Mouse (Mus musculus): ENCODE results near the gene Tent4b. TPM values are rescaled to one million over a fixed set of nuclear protein-coding genes. Genes with fewer than 3 reads are reported as not detected.
"Not testable (repeated sequence)": the region's sequence is repeated elsewhere in the genome, so short reads cannot be mapped to it uniquely, and the experiment has no call there.

Gene Tent4b
- polyA plus RNA-seq, 1 experiment from 2014 or later, result 9.5 TPM

DNA sequence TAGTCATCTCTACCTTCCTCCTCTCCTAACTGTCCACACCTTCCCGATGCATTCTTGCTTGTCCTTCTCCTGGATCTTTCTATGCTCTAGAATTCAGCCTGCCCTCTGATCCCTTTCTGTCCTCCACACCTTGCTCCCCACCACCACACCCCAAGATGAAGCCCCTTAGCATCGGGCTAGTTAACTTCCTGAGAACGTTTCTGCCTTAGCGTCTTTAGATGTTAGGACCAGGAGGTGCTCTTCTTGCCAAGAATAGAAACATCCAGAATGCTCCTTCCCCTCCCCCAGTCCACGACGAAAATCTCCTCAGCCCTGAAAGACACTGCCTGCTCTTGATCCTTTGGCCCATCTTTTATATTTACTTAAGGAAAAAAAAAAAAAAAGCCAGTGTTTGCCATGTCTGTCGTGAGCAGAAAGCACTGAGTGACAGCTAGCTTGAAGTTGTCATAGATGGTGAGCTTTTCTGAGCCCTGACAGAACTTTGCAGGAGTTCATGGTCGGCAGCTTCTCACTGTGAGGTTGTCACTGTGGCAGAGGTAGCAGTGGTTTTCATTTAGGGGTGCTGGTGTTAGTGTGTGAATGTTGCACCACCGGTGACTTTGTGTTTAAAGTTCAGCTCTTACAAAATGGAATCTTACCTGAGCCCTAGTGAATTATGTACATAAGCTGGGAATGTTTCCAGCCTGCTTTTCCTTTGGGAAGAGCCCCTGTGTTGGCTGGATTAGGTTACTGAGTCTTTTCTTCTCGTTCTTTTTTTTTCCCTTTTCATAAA lies 1.9 kb downstream of the Tent4b start:
- 20% methylated on average over 10 of the region's 10 CpGs for WGBS
- Histone ChIP-seq H3K4me1 (replicated peaks) (peaks cover 54% of the 10 kb centered on the region), H3K4me3 (peak overlapping the region; percentile 95)

DNA sequence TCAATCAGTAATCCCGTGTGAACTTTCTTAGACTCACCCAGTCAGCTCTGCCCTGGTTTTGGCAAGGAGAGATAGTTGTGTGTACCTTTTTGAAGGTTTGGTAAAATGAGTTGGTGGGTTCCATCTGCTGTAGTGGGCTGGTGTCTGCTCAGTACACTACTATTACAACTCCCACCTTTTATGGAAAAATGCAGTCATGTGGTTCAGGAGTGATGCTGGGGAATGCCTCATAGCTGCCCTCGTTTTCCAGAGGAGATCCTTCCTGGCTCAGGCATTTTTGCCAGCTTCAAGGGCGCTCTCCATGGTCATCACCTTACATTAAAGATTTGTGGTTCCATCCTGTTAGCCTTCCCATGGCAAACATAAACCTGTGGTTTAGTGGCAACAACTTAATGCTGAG lies 2.6 kb downstream of the Tent4b start:
- Histone ChIP-seq H3K9ac (peak overlapping the region; percentile 94; the same call in 1 of the 2 replicates), H3K36me3 (no peaks in the 10 kb centered on the region), H3K27me3 (no peaks in the 10 kb centered on the region), H3K27ac (no peak overlapping the region), H3K9me3 (no peaks in the 10 kb centered on the region), H3K4me2 (peak overlapping the region; percentile 84), H3K4me1 (replicated peaks) (peaks cover 57% of the 10 kb centered on the region), H3K4me3 (peak overlapping the region; percentile 95)
- 56% methylated on average over 3 of the region's 3 CpGs for WGBS
- ATAC-seq (ENCODE audit: low FRiP score), result no peak

More for the DNA sequence above, 1.9 kb downstream of the Tent4b start:
- Histone ChIP-seq H3K4me2 (peak overlapping the region; percentile 84), H3K9me3 (no peaks in the 10 kb centered on the region), H3K9ac (peak overlapping the region; percentile 94), H3K27me3 (no peaks in the 10 kb centered on the region), H3K27ac (no peak overlapping the region), H3K36me3 (no peaks in the 10 kb centered on the region)
- ATAC-seq (ENCODE audit: low FRiP score), result 0 out of 2 replicates have a peak, but pooled peaks have one; percentile 2

DNA sequence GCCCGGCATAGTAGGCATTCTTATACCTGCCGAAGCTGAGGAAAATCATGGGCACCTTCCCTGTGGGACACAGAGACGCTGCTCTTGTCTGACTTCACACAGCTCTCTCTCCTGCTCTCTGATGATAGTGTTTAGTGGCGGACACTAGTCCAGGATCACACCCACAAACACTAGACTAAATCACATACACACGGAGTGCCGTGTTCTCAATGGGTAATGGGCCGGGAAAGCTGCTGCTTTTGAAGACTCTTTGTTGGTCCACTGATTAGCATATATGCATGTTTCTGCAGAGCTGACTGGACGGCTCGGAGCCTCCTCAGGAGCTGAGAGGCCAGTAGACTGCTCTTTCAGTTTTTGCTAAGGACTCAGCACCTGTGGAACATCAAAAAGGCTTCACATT lies 7.0 kb downstream of the Tent4b start:
- H3K4me3 ChIP-seq, result no peak overlapping the region
- H3K4me2 ChIP-seq, result no peak overlapping the region
- H3K4me1 ChIP-seq (replicated peaks), result peaks cover 49% of the 10 kb centered on the region
- 58% methylated on average over 9 of the region's 9 CpGs for WGBS
- no peaks in the 10 kb centered on the region for H3K27me3 ChIP-seq
- no peak overlapping the region for H3K9ac ChIP-seq
- H3K9me3 ChIP-seq, result no peaks in the 10 kb centered on the region
- H3K36me3 ChIP-seq, result no peaks in the 10 kb centered on the region
- no peak overlapping the region for H3K27ac ChIP-seq
- ATAC-seq (ENCODE audit: low FRiP score), result no peak

DNA sequence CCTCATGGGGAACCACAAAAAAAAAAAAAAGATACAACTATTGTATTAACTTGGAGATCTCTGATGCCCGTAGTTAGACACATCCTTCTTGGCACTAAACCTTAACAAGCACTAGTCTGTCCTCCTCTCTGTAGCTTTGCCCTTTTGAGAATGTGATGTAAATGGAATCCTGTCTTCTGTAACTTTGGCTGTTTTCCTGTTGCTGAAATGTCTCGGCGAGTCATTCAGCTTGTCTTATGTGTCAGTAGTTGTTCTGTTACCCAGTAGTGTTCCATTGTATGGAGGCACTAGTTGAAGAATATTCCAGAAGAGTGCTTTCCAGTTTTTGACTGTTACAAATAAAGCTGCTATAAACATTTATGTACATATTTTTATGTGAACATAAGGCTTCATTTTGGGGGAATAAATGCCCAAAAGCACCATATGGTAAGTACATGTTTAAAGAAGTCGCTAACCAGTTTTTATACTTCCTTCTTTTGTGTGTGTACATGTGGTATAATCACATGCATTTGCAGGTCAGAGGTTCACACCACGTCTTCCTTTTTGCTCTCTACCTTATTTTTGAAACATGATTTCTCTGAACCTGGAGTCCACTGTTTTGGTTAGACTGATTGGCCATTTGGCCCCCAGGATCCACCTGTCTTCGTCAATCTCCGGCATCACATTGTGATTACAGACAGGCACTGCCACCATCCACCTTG lies 8.3 kb downstream of the Tent4b start:
- no peak overlapping the region for H3K4me2 ChIP-seq
- no peaks in the 10 kb centered on the region for H3K36me3 ChIP-seq
- ATAC-seq (ENCODE audit: low FRiP score), result no peak
- no peak overlapping the region for H3K9ac ChIP-seq
- H3K27me3 ChIP-seq, result no peaks in the 10 kb centered on the region
- no peak overlapping the region for H3K27ac ChIP-seq
- no peak overlapping the region for H3K4me3 ChIP-seq
- no peaks in the 10 kb centered on the region for H3K9me3 ChIP-seq
- 89% methylated on average over 7 of the region's 7 CpGs for WGBS
- peaks cover 36% of the 10 kb centered on the region for H3K4me1 ChIP-seq (replicated peaks)

DNA sequence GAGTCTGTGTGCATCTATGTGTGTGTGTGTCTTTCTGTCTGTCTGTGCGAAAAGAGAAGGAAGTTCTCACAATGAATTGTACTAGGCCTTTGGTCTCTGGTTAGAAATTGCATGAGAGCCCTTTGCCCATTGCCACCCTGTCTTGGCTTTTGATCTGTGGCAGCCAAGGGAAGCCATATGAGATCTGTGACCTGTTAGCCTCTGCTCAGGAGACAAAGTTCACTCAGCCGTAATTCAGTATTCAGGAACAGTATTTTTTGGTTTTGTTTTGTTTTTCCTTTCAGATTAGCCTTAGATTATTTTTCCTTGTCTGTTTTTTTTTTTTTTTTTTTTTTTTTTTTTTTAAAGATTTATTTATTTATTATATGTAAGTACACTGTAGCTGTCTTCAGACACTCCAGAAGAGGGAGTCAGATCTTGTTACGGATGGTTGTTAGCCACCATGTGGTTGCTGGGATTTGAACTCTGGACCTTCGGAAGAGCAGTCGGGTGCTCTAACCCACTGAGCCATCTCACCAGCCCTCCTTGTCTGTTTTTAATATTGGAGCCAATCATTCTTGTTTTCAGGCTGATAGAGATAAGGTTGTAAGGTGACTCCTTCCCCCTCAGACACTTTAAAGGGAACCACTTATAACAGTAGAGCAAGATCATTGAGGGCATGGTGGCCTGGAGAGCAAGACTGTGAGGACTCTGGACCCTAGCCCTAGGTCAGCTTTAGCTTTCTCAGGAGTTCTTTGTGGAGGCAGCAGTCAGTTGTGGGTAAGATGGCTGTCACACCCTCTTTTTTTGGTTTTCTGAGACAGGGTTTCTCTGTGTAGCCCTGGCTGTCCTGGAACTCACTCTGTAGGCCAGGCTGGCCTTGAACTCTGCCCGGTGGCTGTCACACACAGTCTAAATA lies 11.2 kb downstream of the Tent4b start:
- not testable (repeated sequence) for H3K9ac ChIP-seq; ATAC-seq (ENCODE audit: low FRiP score); H3K9me3 ChIP-seq; H3K4me2 ChIP-seq; H3K27me3 ChIP-seq; H3K27ac ChIP-seq; H3K4me3 ChIP-seq; H3K36me3 ChIP-seq
- H3K4me1 ChIP-seq (replicated peaks), result peaks cover 11% of the 10 kb centered on the region
- WGBS, result 92% methylated on average over 5 of the region's 6 CpGs

DNA sequence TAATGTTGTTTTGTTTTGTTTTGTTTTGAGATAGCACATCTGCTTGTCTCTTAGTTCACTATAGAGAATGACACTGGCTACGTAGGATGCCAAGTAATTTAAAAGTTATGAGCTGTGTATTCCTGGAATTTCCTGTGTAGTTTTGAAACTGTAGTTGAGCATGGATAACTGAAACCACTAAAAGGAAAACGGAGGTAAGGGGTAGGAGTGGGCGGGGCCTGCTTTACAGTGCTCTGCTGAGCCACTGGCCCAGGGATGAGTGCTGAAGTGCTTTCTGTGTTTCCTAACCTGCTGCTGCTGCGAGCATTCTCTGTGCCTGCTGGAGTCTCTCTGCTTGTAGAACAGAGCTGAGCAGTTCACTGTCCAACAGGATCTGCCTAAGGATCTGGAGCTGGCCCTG lies 22.3 kb downstream of the Tent4b start:
- no peak overlapping the region for H3K4me3 ChIP-seq
- ATAC-seq (ENCODE audit: low FRiP score), result no peak
- WGBS, result 65% methylated on average over 4 of the region's 4 CpGs

DNA sequence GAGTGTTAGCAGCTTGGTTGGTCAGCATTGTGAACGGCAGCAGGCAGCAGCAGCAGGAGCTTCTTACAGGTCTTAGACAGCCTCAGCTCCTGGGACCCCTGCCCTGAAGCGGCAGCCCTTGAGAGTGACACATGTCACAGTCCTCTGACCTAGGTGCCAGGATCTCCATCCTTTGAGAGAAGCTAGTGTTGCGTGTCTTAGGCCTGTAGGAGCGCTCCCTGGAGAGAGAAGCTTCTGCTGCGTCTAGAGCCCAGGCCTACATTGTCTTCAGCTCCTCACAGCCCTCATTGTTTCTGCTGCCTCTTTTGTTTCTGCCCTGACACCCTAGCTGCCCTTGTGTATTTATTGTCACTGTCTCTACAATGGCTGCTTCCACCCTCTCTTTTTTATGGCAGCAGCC lies 26.3 kb downstream of the Tent4b start:
- no peaks in the 10 kb centered on the region for H3K36me3 ChIP-seq
- H3K4me3 ChIP-seq, result no peak overlapping the region
- 14% methylated on average over 5 of the region's 5 CpGs for WGBS
- H3K27ac ChIP-seq, result peak overlapping the region; percentile 77
- H3K27me3 ChIP-seq, result no peaks in the 10 kb centered on the region
- peak overlapping the region; percentile 43; the same call in 1 of the 2 replicates for H3K9ac ChIP-seq
- ATAC-seq (ENCODE audit: low FRiP score), result peak; percentile 43; the same call in 1 of the 2 replicates
- H3K4me2 ChIP-seq, result no peak overlapping the region; the same call in 1 of the 2 replicates
- H3K9me3 ChIP-seq, result no peaks in the 10 kb centered on the region
- peaks cover 41% of the 10 kb centered on the region for H3K4me1 ChIP-seq (replicated peaks)

More for the DNA sequence above, 22.3 kb downstream of the Tent4b start:
- no peaks in the 10 kb centered on the region for H3K9me3 ChIP-seq
- no peak overlapping the region for H3K4me2 ChIP-seq
- H3K4me1 ChIP-seq (replicated peaks), result peaks cover 24% of the 10 kb centered on the region
- no peak overlapping the region for H3K9ac ChIP-seq
- no peak overlapping the region for H3K27ac ChIP-seq
- no peaks in the 10 kb centered on the region for H3K27me3 ChIP-seq
- H3K36me3 ChIP-seq, result no peaks in the 10 kb centered on the region

DNA sequence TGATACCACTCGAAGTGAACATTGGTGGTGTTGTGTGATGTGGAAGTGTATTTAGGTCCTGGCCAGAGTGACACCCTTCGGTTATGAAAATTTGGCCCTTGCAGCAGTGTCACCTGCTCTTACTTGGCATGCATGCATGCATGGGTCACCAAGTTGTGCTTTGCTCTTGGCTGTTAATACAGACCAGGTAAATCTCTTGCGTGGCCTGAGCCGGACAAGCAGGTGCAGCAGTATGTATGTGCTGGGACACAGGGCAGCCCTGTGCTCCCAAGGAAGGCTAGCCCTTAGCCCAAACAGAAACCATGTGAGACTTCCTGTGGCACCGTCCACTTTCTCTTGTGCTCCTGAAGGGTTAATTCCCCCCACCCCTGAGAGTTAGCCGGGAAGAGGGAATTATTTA lies 28.8 kb downstream of the Tent4b start:
- 61% methylated on average over 6 of the region's 6 CpGs for WGBS
- Histone ChIP-seq H3K27me3 (no peaks in the 10 kb centered on the region), H3K4me3 (no peak overlapping the region), H3K36me3 (no peaks in the 10 kb centered on the region), H3K4me2 (0 out of 2 replicates have a peak overlapping the region, but pooled peaks have one; percentile 1), H3K4me1 (replicated peaks) (peaks cover 32% of the 10 kb centered on the region), H3K9ac (no peak overlapping the region), H3K9me3 (no peaks in the 10 kb centered on the region), H3K27ac (no peak overlapping the region)
- no peak for ATAC-seq (ENCODE audit: low FRiP score)

DNA sequence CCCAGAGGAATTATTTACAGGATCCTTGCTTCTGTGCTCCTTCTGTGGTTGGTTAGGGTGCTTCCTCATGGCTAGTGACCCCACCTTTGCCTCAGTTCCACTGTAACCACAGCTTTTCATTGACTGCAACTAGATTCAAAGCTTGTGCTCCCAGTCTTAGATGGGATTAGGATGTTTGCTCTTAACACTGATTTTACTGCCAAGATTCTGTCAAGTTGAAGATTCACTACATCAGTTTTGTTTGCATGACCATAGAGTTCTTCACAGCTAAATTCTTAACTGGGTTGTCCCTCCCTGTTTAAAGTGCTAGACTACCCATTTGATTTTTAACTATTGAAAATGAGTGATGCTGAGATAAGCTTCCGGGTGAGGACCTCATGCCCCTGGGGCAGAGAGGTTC lies 29.3 kb downstream of the Tent4b start:
- no peaks in the 10 kb centered on the region for H3K27me3 ChIP-seq
- no peaks in the 10 kb centered on the region for H3K36me3 ChIP-seq
- H3K27ac ChIP-seq, result no peak overlapping the region
- no peak overlapping the region for H3K4me3 ChIP-seq
- no peaks in the 10 kb centered on the region for H3K9me3 ChIP-seq
- H3K9ac ChIP-seq, result no peak overlapping the region
- peaks cover 32% of the 10 kb centered on the region for H3K4me1 ChIP-seq (replicated peaks)
- no peak for ATAC-seq (ENCODE audit: low FRiP score)
- H3K4me2 ChIP-seq, result 0 out of 2 replicates have a peak overlapping the region, but pooled peaks have one; percentile 1
- WGBS, result 51% methylated on average over 1 of the region's 1 CpGs

DNA sequence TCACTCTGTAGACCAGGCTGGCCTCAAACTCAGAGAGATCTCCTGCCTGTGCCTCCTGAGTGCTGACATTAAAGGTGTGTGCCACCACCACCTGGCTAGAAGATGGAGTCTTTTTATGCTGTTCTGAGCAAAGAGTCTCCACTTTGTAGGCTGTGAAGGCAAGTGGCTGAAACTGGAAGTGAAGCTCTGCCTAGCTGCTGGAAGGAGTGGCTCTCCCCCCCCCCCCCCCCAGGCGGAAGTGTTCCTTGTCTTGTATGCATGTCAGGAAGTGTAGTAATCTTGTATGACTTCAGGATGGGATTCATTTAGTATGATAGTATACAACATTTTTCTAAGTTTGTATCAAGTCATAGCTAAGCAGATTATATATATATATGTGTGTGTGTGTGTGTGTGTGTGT lies 29.8 kb downstream of the Tent4b start:
- no peak overlapping the region for H3K4me3 ChIP-seq
- H3K4me2 ChIP-seq, result no peak overlapping the region
- peaks cover 32% of the 10 kb centered on the region for H3K4me1 ChIP-seq (replicated peaks)
- no peaks in the 10 kb centered on the region for H3K27me3 ChIP-seq
- ATAC-seq (ENCODE audit: low FRiP score), result no peak
- H3K36me3 ChIP-seq, result no peaks in the 10 kb centered on the region
- H3K9ac ChIP-seq, result no peak overlapping the region
- H3K9me3 ChIP-seq, result no peaks in the 10 kb centered on the region
- 40% methylated on average over 1 of the region's 1 CpGs for WGBS
- H3K27ac ChIP-seq, result no peak overlapping the region

DNA sequence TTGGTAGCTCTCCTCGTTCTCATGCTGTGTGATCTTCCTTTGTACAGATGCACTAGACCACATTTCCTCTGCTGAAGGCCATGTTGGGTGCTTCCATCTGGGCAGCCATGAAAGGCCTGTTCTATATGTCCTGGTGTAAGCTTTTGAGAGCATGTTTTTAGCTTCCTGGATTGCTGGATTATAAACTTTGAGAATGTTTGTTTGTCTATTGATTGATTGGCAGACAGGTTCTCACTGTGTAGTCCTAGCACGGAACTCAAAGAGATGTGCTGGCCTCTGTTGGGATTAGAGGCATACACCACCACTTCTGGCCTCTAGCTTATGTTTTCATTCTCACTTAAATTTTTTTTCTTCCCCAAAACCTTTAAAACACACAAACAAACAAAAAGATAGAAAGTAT lies 37.7 kb downstream of the Tent4b start:
- H3K36me3 ChIP-seq, result no peaks in the 10 kb centered on the region
- H3K4me3 ChIP-seq, result no peak overlapping the region
- no peak overlapping the region for H3K27ac ChIP-seq
- no peaks in the 10 kb centered on the region for H3K9me3 ChIP-seq
- no peak overlapping the region for H3K9ac ChIP-seq
- WGBS, result 74% methylated on average over 2 of the region's 2 CpGs
- H3K4me2 ChIP-seq, result no peak overlapping the region
- no peaks in the 10 kb centered on the region for H3K27me3 ChIP-seq
- ATAC-seq (ENCODE audit: low FRiP score), result no peak
- H3K4me1 ChIP-seq (replicated peaks), result peaks cover 18% of the 10 kb centered on the region; the same call in 1 of the 2 replicates

DNA sequence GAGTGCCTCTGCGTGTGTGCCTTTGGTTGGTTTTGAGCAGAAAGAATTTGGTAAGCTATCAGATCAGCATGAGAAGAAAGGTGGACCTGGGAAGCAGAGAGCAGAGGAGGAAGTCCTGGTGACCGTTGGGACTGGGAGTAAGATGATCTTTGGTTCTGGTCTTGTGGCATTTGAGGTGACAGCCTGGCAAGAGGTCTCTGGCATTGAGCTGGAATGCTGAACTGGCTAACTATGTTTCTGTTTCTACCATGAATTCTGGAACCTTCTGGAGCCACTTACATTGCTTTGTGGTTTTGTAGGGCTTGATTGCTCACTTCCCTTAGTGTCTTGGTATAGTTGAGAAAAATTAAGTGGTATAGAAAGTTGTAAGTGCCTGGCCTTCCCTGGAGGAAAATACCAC lies 38.6 kb downstream of the Tent4b start:
- no peak overlapping the region for H3K9ac ChIP-seq
- H3K4me2 ChIP-seq, result no peak overlapping the region
- 83% methylated on average over 2 of the region's 2 CpGs for WGBS
- 0 out of 2 replicates have a peak overlapping the region, but pooled peaks have one; percentile 6 for H3K27ac ChIP-seq
- no peak overlapping the region for H3K4me3 ChIP-seq
- no peaks in the 10 kb centered on the region for H3K9me3 ChIP-seq
- no peak for ATAC-seq (ENCODE audit: low FRiP score)
- H3K27me3 ChIP-seq, result no peaks in the 10 kb centered on the region
- peaks cover 19% of the 10 kb centered on the region; the same call in 1 of the 2 replicates for H3K4me1 ChIP-seq (replicated peaks)
- no peaks in the 10 kb centered on the region for H3K36me3 ChIP-seq

All from hindbrain, embryonic 13.5 days (tissue).